Mouse (Mus musculus): ENCODE results near the gene Zdhhc20.
A peak's percentile ranks its signal among the peaks of the same experiment; 100 is the strongest.

GRCm38 (mm10) chr14:57827284-57827683, 62.8 kb downstream of the Zdhhc20 start:
- TF ChIP-seq USF1 (IDR thresholded peaks at IDR 0.05; ENCODE audit: low read depth, low read length), result no peak
- no peak for TF ChIP-seq SMC3 (IDR thresholded peaks at IDR 0.05; ENCODE audit: low read depth, low read length)
- TF ChIP-seq CTCF (IDR thresholded peaks at IDR 0.05 in 2 of 3, conservative IDR thresholded peaks at IDR 0.05 in 1 of 3; ENCODE audit: control insufficient read depth in 1 of 3, insufficient read depth in 1 of 3, low read depth in 2 of 3, low read length in 3 of 3, poor library complexity in 1 of 3, severe bottlenecking in 1 of 3), result no peak; a peak in 1 of 6 replicates
- no peak for TF ChIP-seq POLR2AphosphoS5 (IDR thresholded peaks at IDR 0.05; ENCODE audit: borderline replicate concordance, low read depth, low read length)
- no peak for TF ChIP-seq MXI1 (IDR thresholded peaks at IDR 0.05; ENCODE audit: low read depth, low read length)
- TF ChIP-seq POLR2A (IDR thresholded peaks at IDR 0.05; ENCODE audit: control insufficient read depth in 1 of 2, insufficient read depth in 1 of 2, low read depth in 1 of 2, low read length in 2 of 2, poor library complexity in 1 of 2), result no peak
- TF ChIP-seq GATA1 (IDR thresholded peaks at IDR 0.05; ENCODE audit: low read depth, low read length), result peak; percentile 41; the same call in 1 of the 2 replicates
- no peak for TF ChIP-seq KAT2A (conservative IDR thresholded peaks at IDR 0.05; ENCODE audit: low read depth, low read length)

Measured in MEL (cell line).